Mouse (Mus musculus): ENCODE results near the gene Eme2.

Eme2 gene

GRCm38 (mm10) chr17:24877336-24878116, 17.4 kb downstream of the Eme2 start:
- in situ Hi-C loops (cut with MboI, MseI), result no loop called here

GRCm38 (mm10) chr17:24874989-24875388, 19.9 kb downstream of the Eme2 start:
- in situ Hi-C loops (cut with MboI, MseI), result no loop called here

- in situ Hi-C loops (cut with MboI, MseI), result no loop called here
Measured at GRCm38 (mm10) chr17:24874405-24874745, 20.5 kb downstream of the Eme2 start.

- in situ Hi-C loops (cut with MboI, MseI), result no loop called here
Measured at GRCm38 (mm10) chr17:24873695-24874404, 21.0 kb downstream of the Eme2 start.

GRCm38 (mm10) chr17:24867914-24868313, 27.0 kb downstream of the Eme2 start:
- in situ Hi-C loops (cut with MboI, MseI), result no loop called here

DNA sequence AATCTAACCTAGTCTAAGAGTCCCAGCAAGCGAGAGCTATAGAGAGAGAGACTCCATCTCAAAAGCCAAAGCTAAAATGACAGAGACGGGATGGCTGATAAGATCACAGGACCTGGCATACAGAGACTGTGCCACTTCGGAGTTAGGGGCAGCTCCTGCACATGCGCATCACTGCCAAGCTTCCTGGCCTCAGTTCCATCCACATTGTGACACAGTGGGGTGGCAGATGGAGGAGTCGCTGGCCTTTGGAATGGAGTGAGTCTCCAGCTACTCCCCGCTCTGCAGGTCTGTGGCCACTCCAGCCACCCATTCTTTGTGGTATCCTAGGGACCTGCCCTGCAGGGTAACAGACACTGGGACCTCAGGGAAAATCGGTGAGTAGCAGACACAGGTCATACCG, 29.1 kb downstream of the Eme2 start, which contains the start of gene Igfals:
Gene Igfals, plus strand, starts transcription at position 222 of the 400 bp plus-strand sequence.
- in situ Hi-C loops (cut with MboI, MseI), result no loop called here

DNA sequence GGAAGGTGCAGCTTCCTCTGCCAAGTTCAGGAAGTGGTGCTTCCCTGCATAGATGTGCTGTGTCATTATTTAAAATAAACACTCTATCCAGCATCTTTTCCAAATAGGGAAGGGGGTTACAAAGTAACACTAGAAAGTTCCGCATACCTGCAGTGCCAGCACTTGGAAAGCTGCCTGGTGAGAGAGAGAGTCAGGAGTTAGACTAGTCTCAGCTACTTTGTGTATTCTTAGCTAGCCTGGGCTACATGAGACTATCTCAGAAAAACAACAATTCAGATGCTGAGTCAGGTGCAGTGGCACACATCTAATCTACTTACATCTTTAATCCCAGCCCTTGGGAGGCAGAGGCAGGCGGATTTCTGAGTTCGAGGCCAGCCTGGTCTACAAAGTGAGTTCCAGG, 33.1 kb downstream of the Eme2 start:
- in situ Hi-C loops (cut with MboI, MseI), result no loop called here

DNA sequence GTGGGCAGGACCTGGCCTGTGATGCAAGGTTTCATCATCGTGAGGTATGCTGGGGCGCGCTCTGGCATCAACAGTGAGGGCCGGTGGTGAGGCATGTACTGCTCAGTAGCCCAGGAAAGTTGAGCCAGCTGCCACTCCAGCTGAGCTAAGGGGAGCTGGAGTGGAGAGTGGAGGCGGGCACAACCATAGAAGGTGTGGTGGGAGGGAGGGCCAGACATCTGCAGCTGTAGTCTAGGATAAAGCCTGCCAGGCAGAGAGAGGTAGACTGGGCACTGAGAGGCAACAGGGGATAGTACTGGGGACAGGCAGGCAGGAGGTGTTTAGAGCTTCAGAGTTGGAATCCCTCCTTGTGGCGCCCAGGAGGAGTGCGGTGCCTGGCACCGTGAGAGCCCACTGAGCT, 34.8 kb downstream of the Eme2 start:
- in situ Hi-C loops (cut with MboI, MseI), result no loop called here

DNA sequence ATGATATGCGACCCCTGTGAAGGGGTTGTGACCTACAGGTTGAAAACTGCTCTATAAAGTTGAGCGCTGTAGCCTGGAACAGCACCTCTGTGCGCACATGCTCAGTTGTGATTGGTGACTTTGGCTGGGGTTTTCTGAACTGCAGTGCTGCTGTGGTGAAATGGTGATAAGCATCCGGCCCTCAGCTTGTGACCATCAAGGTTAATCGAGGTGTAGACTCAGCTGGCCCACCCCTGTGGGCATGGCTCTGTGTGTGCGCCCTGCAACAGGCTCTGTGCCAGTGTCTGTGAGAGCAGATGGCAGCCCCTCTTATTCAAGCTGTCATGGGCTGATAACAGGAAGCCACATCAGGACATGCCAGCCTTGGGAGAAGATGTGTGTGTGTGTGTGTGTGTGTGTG, 35.9 kb downstream of the Eme2 start:
- in situ Hi-C loops (cut with MboI, MseI), result no loop called here

DNA sequence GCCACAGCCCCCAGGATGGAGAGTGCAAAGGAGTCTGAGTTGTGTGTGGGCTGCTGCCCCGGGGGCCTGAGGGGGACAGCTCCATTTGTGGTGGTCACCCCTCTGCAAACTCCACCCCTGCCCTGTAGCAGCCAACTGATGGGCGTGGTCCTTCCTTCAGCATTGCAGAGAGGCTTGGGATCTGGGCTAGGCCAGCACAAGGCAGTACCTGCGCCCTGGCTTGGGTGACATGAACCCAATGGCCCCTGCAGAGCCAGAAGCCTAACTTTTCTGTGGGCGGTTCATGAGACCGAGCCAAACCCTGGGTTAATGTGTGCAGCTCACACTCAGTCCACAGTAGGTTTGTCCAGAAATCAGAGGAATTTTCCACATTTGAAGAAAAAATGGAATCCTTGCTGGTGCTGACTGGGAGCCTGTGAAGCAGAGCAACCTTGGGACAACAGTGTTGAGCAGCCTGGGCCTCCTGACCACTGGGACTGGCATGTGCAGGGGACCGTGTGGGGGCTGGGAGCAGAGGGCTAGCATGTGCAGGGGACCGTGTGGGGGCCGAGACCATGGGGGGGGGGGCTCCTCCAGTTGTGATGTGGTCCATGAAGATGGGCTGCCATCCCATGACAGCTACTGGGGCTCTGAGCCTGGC, 36.9 kb downstream of the Eme2 start:
- in situ Hi-C loops (cut with MboI, MseI), result no loop called here

DNA sequence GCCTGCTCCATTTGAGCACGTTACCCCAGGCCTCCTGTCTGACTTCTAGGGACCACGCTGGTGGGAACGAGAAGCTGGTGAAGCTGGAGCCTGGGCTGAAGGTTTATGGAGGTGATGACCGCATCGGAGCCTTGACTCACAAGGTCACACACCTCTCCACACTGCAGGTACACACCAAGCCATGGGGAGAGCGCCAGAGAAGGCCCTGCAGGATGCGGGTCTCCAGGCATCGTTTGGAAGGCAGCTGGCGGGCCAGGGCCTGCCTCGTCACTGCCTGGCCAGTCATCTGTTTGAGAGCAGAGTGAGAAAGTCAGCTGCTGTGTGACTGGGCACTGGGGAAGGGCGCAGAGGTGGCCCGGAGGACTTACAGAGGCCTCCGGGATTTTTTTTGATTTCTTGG, 38.3 kb downstream of the Eme2 start:
- in situ Hi-C loops (cut with MboI, MseI), result no loop called here

- in situ Hi-C loops (cut with MboI, MseI), result no loop called here
Measured at GRCm38 (mm10) chr17:24855838-24856464, 38.9 kb downstream of the Eme2 start.

DNA sequence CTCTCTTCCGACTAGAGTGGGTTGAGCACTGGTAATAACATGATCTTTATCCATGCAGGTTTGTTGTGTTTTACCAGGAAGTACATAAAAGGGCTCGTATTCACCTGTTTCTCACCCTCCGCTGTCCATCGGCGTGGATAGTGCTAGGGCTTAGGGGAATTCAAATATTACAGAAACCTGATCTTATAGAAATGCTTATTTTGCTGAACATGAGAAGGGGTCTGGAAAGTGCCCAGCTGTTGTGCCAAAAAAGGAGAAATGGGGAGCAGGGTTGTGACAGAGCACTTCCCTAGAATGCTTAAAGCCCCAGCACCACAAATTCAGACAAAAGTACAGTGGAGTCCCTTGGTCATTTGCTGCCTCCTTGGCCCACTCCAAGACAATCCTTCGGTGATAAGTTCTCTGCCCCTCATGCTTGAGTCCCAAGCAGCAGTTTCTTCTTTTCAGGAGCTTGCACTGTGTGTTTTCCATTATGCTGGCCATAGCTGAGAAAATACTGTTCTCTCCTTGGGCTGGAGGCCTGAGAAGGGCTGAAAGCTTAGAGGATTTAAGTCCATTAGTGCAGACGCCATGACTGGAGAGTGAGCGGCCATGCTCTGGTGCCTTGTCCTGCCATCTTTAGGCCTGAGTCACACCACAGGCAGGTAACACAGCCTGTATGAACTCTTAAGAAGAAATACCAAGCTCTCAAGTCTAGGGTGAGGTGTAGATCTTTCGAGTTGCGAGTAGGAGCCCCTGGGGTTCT, 43.3 kb downstream of the Eme2 start:
- in situ Hi-C loops (cut with MboI, MseI), result no loop called here

DNA sequence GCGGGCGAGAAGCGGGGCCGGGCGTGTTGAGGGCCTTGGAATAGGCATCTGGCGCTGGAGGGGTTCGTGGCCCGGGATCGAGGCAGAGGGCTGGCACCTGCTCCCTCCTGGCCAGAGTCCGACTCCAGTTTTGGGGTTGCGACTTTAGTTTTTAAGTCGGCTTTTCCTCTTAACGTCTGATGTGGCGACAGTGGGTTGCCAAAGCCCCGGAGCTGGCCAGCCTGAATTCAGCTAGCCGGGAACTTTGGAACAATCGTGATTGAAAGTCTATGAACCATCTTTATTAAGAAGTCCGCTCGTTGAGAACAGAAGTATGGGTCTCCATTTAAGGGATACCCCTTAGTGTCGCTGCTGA, 44.1 kb downstream of the Eme2 start:
- in situ Hi-C loops (cut with MboI, MseI), result no loop called here

DNA sequence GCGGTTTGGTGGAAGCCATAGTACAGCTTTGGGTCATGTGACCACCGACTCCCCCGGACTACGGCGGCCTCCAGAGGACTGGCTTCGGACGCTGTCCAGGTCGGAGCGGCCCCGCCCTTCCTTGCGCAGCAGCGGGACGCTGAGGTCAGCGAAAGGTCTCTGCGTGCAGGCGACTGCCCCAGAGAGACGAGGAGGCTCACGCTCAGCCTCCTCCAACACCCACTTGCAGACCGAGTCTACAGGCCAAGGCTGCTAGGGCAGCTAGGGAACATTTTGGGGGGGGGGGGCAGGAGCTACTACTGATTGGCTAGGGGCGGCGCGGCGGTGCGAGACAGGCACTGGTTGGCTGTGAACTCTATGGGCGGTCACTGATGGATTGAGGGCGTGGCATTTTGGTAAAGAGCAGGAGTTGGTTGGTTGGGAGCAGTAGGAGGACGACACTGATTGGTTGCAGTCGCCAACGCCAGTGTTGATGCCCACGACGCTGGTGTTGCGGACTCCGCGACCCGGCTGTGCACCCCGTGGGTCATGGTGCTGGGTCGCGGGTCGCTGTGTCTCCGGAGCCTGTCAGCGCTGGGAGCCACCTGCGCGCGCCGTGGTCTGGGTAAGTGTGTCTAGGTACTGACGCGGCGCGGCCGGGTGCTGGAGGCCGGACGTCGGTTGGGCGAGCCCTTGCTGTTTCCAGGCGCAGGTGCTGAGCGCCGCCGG, 44.7 kb downstream of the Eme2 start, which contains the start of gene Fahd1:
Gene Fahd1, minus strand, starts transcription at position 300 of the 708 bp plus-strand sequence.
- in situ Hi-C loops (cut with MboI, MseI), result no loop called here

DNA sequence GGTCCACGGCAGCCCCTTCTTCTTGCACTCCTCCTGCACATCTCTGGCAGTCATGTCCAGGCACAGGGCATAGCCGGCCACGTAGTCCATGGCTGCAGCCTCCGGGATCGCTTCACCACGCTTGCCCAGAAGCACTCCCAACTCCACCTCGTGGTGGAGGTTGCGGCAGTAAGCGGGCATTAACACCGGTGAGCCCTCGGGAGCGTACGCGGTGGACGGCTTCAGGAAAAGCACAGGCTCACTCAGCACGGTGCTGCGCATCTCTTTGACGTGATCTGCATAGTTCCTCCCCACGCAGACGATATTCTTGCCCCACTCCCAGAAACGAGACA, 45.2 kb downstream of the Eme2 start:
- in situ Hi-C loops (cut with MboI, MseI), result no loop called here

DNA sequence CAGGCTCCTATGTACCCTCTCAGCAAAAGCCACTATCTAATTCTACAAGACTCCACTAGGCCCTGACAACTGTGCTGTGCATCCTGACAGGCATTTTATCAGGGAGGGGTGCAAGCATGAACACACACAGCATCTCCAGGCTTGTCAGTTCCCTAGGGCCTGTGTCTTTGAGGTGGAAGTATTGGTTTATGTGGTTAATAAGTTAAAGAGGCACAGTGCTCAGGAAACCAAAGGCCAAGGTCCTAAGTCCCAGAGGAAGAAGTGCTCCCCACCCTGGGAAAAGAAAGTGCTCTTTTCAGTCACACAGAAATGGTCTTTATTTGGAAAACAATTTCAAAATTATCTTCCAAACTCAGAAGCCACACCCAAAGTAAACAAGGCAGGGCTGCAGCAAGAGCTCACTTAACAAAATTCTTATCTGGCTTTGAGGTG, 46.3 kb downstream of the Eme2 start:
- in situ Hi-C loops (cut with MboI, MseI), result no loop called here

- in situ Hi-C loops (cut with MboI, MseI), result no loop called here
Measured at GRCm38 (mm10) chr17:24847386-24847785, 47.5 kb downstream of the Eme2 start.

DNA sequence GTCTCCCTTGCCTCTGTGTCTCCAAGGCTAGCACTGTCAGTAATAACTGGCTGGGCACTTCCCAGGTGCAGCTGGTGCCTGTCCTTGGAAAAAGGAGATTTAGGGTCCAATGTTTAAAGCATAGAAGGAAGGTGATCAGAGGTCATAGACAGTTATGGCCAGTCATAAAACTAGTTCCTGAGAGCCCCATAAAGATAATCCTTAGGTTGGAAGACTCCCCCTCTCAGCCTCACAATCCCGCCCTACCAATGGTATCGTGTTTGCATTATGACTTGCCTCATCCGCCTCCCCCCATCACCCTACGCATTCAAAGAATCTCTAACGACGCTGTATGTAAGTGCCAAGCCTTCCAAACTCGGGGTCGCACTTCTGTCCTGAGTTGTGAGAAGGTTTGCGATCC, 50.4 kb downstream of the Eme2 start:
- in situ Hi-C loops (cut with MboI, MseI), result no loop called here

DNA sequence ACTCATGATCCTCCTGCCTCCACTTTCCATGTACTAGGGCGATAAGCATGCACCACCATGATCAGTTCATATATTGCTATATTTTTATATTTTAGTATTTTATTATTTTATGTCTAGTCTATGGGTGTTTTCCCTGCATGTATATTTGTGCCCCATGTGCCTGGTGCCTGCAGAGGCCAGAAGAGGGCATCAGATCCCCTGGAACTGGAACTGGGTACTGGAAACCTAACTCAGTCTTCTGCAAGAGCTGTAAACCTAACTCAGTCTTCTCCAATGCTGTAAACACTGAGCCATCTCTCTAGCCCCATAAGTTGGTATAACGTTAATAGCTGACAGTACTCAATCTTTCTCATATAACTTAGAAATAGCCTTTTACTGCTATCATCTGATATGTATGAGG, 52.3 kb downstream of the Eme2 start:
- in situ Hi-C loops (cut with MboI, MseI), result no loop called here

DNA sequence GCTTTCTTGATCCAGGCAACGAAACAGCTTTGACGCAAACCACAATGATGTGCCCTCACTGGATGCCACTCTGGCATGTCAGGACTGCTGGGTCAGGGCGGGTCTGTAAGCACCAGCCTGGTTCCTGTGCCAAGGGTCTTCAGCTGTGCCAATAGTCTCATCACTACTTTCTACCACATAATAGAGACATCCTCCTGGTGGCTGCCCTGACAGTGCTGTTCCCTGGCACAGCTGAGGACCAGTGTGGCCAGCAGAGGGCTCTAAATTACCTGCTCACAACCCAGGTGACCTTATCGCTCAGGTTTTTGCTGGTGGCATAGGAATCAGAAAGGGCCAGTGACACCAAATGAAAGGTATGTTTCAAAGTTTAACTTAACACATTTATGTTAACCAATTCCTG, 53.8 kb downstream of the Eme2 start:
- in situ Hi-C loops (cut with MboI, MseI), result no loop called here
